Mouse (Mus musculus): Measurements from ENCODE around the gene Cdk14.

- TF ChIP-seq POLR2AphosphoS2 (IDR thresholded peaks at IDR 0.05; ENCODE audit: insufficient read length, low read depth), result no peak
- TF ChIP-seq POLR2A (IDR thresholded peaks at IDR 0.05; ENCODE audit: insufficient read length, low read depth), result no peak
- no peak for TF ChIP-seq MYOD1 (IDR thresholded peaks at IDR 0.05; ENCODE audit: control insufficient read depth in 1 of 3, insufficient read length in 2 of 3, low read depth in 2 of 3)
- no peak for TF ChIP-seq E2F4 (IDR thresholded peaks at IDR 0.05; ENCODE audit: insufficient read depth)
- no peak for TF ChIP-seq REST (IDR thresholded peaks at IDR 0.05; ENCODE audit: insufficient read depth, insufficient read length)
- TF ChIP-seq USF1 (IDR thresholded peaks at IDR 0.05; ENCODE audit: low read depth), result no peak
- no peak for TF ChIP-seq TCF12 (IDR thresholded peaks at IDR 0.05; ENCODE audit: insufficient read depth, poor library complexity, severe bottlenecking)
These were observed 595.0 kb downstream of the Cdk14 start for GRCm38 (mm10) chr5:4825076-4825475.
